Mouse (Mus musculus) hindbrain, embryonic 13.5 days (tissue): ENCODE measurements around the gene Pigq. TPM values are rescaled to one million over a fixed set of nuclear protein-coding genes. Genes with fewer than 3 reads are reported as not detected.

Source experiments
- ATAC-seq: fragments of 200-750 bp; cut with Nextera tagmentation; 2 replicates; pipeline ENCODE4 v1.8.0; 2017; ENCODE audit warnings: moderate TSS enrichment; ENCODE audit not compliant: low FRiP score
- H3K27ac ChIP-seq: fragments of 300-500 bp; sonication (generic); 2 replicates; pipeline ENCODE4 v1.5.1; 2015; ENCODE audit warnings: inconsistent platforms, mild to moderate bottlenecking, moderate library complexity
- H3K27me3 ChIP-seq: fragments of 300-500 bp; sonication (generic); 2 replicates; pipeline ENCODE4 v1.6.1; 2015; ENCODE audit warnings: mild to moderate bottlenecking, inconsistent platforms
- H3K36me3 ChIP-seq: fragments of 300-500 bp; sonication (generic); 2 replicates; pipeline ENCODE4 v1.6.1; 2015; ENCODE audit warnings: mild to moderate bottlenecking, inconsistent platforms
- H3K4me1 ChIP-seq: fragments of 300-500 bp; sonication (generic); replicated peaks from 2 replicates; pipeline ENCODE4 v1.6.1; 2015; ENCODE audit warnings: inconsistent platforms
- H3K4me2 ChIP-seq: fragments of 300-500 bp; sonication (generic); 2 replicates; pipeline ENCODE4 v1.6.1; 2015; ENCODE audit warnings: inconsistent platforms, mild to moderate bottlenecking, moderate library complexity
- H3K4me3 ChIP-seq: fragments of 300-500 bp; sonication (generic); 2 replicates; pipeline ENCODE4 v1.5.1; 2015; ENCODE audit warnings: mild to moderate bottlenecking, inconsistent platforms
- H3K9ac ChIP-seq: fragments of 300-500 bp; sonication (generic); 2 replicates; pipeline ENCODE4 v1.6.1; 2015; ENCODE audit warnings: mild to moderate bottlenecking, inconsistent platforms
- H3K9me3 ChIP-seq: fragments of 300-500 bp; sonication (generic); 2 replicates; pipeline ENCODE4 v1.6.1; 2016; ENCODE audit warnings: inconsistent platforms
- WGBS: fragments of 180-500 bp; shearing (Covaris S2); methylation state at CpG from one replicate; pipeline ENCODE4 v1.1.7; 2015; 5-methylcytosine and 5-hydroxymethylcytosine counted together
- polyA plus RNA-seq: library from polyadenylated mRNA; unstranded; fragments of >200 nt; fragmentation: Nextera tagmentation; extraction: Ambion mirVana; gene quantifications from 2 replicates; pipeline ENCODE4 v1.2.1, GENCODE M21; 2015

Pigq gene
- polyA plus RNA-seq, 1 experiment from 2014 or later: 57.1 TPM

DNA sequence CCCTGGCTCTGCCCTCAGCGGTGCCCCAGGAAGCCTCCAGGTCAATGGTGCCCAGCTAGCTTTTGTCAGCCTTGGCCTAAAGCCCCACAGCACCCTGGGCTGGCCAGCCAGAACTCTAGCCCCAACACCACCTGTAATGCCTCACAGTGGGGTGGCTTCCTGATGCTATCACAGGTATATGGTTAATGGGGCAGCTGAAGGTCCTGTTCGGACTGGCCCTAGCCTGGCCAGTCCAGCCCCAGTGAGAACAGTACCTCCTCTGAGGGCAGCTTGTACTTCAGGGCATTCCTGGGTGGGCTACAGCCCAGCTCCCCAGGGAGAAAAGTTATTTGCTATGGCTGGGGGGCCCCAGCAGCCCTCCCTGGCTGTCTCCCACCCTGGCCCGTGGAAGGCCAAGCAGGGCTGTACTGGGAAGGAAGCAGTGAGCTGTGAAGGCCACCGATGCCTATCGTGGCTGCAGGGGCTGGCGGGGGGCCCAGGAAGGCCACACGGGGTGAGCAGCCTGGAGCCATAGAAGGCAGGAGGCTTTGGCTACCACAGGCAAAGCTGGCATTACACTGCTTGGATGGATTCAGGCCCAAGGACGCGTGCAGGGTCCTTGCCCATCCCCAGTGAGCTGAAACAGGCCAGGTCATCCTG is 900 bp upstream of the Pigq start:
- Histone ChIP-seq H3K4me2 (no peak overlapping the region), H3K9ac (peak overlapping the region; percentile 51; the same call in 1 of the 2 replicates), H3K9me3 (no peaks in the 10 kb centered on the region), H3K36me3 (no peaks in the 10 kb centered on the region), H3K4me3 (no peak overlapping the region), H3K27ac (no peak overlapping the region), H3K4me1 (peaks cover 18% of the 10 kb centered on the region), H3K27me3 (peaks cover 16% of the 10 kb centered on the region)
- 62% methylated on average over 9 of the region's 9 CpGs for WGBS
- ATAC-seq: no peak

DNA sequence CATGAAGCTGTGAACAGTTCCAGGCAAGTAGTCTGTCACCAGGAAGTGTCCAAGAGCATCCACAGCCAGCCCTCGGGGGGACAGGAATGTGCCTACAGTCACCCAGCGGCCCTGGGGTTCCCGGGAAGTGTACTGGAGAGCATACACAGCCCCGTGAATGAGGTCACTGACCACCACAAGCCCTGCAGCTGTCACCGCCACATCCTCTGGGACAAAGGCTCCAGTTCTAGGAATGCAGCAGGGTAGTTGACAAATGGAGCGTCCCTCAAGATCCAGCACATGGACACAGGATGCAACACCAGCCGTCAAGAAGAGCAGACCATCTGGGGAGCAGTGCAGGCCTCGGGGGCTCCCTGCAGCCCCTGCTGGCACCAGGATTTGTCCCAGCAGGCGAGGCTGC is 967 bp downstream of the Pigq start:
- H3K4me3 ChIP-seq: no peak overlapping the region
- H3K27me3 ChIP-seq: peaks cover 3% of the 10 kb centered on the region; the same call in 1 of the 2 replicates
- H3K9me3 ChIP-seq: no peaks in the 10 kb centered on the region
- H3K36me3 ChIP-seq: peaks cover 4% of the 10 kb centered on the region
- no peak for ATAC-seq
- no peak overlapping the region for H3K9ac ChIP-seq
- H3K4me1 ChIP-seq: peaks cover 28% of the 10 kb centered on the region
- H3K4me2 ChIP-seq: no peak overlapping the region
- 76% methylated on average over 9 of the region's 9 CpGs for WGBS
- no peak overlapping the region for H3K27ac ChIP-seq

DNA sequence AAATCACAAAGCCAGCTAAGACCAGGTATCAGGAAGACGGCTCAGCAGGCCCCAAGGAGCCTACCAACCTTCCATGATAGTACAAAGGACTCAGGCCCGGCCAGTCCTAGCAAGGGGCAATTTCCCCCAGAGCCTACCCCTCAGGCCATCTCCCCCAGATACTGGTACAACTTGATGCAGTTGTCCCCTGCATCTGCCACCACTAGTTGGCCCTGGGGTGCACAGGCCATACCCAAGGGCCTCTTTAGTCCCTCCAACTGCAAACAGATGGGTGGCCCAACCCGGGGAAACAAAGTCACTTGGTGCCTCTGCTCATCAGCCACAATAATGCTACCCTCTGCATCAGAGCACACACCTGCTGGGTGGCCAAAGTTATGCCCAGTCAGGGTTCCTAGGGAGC is 1.5 kb downstream of the Pigq start:
- no peak for ATAC-seq
- no peak overlapping the region for H3K9ac ChIP-seq
- no peak overlapping the region for H3K27ac ChIP-seq
- peaks cover 5% of the 10 kb centered on the region for H3K36me3 ChIP-seq
- H3K9me3 ChIP-seq: no peaks in the 10 kb centered on the region
- no peak overlapping the region for H3K4me2 ChIP-seq
- H3K4me3 ChIP-seq: no peak overlapping the region
- WGBS: 86% methylated on average over 3 of the region's 3 CpGs
- peaks cover 3% of the 10 kb centered on the region; the same call in 1 of the 2 replicates for H3K27me3 ChIP-seq
- H3K4me1 ChIP-seq: peaks cover 28% of the 10 kb centered on the region

DNA sequence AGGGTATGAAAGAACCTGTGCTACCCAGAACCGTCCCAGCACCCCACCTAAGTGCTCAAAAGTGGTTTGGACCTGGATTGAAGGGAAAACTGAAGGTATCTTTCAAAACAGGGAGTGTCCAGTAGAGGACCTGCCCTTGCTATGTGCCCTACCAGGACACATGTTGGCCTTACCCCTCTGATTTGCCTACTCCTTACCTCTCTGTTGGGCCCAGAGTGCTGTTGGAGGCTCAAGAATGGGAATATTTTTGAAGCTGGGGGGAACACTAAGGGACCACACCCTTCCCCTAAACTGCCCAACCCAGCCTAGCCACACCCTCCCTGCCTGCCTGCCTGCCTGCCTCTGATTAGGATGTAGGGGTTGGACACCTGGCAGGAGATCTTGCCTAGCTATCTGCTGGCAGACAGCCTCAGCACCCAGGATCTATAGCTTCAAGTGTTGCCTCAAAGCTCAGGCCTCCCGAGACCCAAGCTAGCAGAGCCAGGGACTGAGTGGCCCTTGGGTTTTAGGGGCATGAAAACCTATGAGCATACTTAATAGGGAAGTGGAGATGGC is 2.1 kb downstream of the Pigq start:
- H3K27ac ChIP-seq: 0 out of 2 replicates have a peak overlapping the region, but pooled peaks have one; percentile 87
- H3K4me1 ChIP-seq: peaks cover 28% of the 10 kb centered on the region
- peaks cover 3% of the 10 kb centered on the region; the same call in 1 of the 2 replicates for H3K27me3 ChIP-seq
- H3K9ac ChIP-seq: no peak overlapping the region
- no peak overlapping the region for H3K4me3 ChIP-seq
- no peak for ATAC-seq
- no peaks in the 10 kb centered on the region for H3K9me3 ChIP-seq
- WGBS: 83% methylated on average over 2 of the region's 2 CpGs
- peaks cover 5% of the 10 kb centered on the region for H3K36me3 ChIP-seq
- H3K4me2 ChIP-seq: no peak overlapping the region

DNA sequence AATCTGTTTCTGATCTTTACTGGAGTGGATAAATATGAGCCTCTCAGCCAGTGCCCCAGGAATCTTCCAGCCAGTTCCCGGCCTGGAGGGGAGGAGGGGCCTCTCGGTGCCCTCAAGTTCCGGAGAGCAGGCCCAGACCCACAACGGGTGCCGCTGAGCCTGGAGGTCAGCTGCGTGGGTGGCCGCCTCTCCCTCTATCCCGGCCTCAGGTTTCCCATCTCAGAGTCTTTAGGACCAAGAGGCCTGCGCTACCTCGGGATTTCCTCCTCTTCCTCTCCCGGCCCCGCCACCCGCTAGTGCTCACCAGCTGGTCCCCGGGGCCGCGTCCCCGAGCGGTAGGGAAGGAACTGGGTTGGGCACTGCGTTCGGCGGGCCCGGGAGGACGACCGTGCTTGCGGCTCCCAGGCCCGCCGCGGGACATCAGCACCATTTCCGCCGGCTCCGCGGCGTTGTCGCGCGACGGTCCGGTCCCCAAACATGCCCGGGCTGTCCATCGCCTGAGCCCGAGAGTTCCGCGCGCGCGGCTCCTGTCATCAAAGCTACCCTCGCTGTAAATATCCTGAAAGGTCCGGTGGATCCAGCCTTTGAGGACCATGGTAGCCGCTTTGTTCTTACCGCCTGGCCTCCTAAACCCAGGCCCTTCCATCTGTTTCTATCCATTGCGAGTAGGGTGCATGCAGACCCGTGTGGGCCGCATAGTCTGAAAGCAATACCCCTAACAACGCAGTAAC is 3.1 kb downstream of the Pigq start:
- Histone ChIP-seq H3K27me3 (peaks cover 3% of the 10 kb centered on the region; the same call in 1 of the 2 replicates), H3K4me2 (peak overlapping the region; percentile 79), H3K4me3 (peak overlapping the region; percentile 83), H3K36me3 (peaks cover 15% of the 10 kb centered on the region), H3K27ac (peak overlapping the region; percentile 87), H3K9me3 (no peaks in the 10 kb centered on the region), H3K9ac (peak overlapping the region; percentile 96), H3K4me1 (peaks cover 28% of the 10 kb centered on the region)
- ATAC-seq: peak; percentile 67
- 3% methylated on average over 54 of the region's 54 CpGs for WGBS

DNA sequence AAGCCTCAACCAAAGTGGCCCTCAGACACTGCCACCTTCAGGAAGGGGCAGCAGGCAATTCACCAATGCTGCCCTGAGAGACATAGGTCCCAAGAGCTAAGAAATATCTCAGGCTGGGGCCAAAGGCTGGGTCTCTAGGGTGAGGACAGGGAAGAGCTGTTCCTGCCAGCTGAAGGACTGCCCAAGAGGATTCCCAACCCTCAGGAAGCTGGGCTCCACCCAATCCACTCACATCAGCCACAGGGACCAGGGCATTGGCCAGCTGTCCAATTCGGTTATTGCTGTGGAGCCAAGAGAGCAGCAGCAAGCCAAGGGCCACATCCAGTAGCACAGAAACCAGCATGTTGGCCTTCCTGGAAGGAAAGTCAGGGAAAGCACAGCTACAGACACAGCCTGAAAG is 10.2 kb downstream of the Pigq start:
- Histone ChIP-seq H3K9me3 (no peaks in the 10 kb centered on the region), H3K4me3 (no peak overlapping the region), H3K27ac (no peak overlapping the region), H3K4me2 (no peak overlapping the region), H3K9ac (no peak overlapping the region), H3K27me3 (no peaks in the 10 kb centered on the region), H3K36me3 (peaks cover 83% of the 10 kb centered on the region), H3K4me1 (no peaks in the 10 kb centered on the region)
- ATAC-seq: no peak
- WGBS: 100% methylated on average over 1 of the region's 1 CpGs

DNA sequence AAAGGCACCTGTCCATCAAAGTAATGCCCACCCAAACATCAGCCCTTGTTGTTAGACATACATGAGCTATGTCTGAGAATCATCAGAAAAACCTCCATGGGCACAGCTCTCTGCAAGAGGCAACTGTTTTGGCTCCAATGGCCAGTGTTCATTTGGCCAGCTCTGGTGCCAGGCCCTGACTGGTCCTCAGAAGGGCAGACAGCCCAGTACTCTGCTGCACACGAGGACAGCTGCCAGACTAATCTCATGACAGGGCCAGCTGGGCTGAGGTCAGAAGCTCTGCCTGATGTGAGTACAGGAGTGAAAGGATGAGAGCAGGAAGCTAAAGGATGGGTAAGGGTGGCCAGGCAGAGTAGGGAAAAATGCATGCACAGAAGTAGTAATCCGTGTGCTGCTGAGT is 19.4 kb downstream of the Pigq start:
- Histone ChIP-seq H3K9me3 (no peaks in the 10 kb centered on the region), H3K36me3 (peaks cover 44% of the 10 kb centered on the region), H3K27me3 (no peaks in the 10 kb centered on the region), H3K9ac (no peak overlapping the region), H3K4me1 (peaks cover 7% of the 10 kb centered on the region), H3K4me2 (no peak overlapping the region), H3K27ac (no peak overlapping the region), H3K4me3 (no peak overlapping the region)
- WGBS: 75% methylated on average over 2 of the region's 2 CpGs
- no peak for ATAC-seq

DNA sequence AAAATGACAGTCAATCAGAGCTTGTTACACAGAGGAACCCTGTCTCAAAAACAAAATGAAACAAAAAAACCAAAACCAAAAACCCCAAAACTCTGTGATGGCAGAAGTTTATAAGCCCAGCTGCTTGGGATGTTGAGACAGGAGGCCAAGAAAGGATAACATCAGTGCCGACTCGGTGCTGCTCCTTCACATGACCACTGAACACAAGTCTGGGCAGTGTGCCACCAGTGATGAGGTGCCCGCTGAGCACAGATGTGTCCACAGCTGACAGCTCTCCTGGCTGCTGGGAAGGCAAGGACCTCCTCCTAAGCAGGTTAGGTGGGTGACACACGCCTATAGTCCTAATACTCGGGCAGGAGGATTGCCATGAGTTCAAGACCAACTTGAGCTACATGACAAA is 22.6 kb downstream of the Pigq start:
- ATAC-seq: no peak
- no peak overlapping the region for H3K4me2 ChIP-seq
- H3K27me3 ChIP-seq: no peaks in the 10 kb centered on the region
- peaks cover 17% of the 10 kb centered on the region for H3K36me3 ChIP-seq
- H3K27ac ChIP-seq: no peak overlapping the region
- no peaks in the 10 kb centered on the region for H3K9me3 ChIP-seq
- no peak overlapping the region for H3K9ac ChIP-seq
- H3K4me1 ChIP-seq: peaks cover 28% of the 10 kb centered on the region
- H3K4me3 ChIP-seq: no peak overlapping the region
- WGBS: 82% methylated on average over 5 of the region's 5 CpGs

DNA sequence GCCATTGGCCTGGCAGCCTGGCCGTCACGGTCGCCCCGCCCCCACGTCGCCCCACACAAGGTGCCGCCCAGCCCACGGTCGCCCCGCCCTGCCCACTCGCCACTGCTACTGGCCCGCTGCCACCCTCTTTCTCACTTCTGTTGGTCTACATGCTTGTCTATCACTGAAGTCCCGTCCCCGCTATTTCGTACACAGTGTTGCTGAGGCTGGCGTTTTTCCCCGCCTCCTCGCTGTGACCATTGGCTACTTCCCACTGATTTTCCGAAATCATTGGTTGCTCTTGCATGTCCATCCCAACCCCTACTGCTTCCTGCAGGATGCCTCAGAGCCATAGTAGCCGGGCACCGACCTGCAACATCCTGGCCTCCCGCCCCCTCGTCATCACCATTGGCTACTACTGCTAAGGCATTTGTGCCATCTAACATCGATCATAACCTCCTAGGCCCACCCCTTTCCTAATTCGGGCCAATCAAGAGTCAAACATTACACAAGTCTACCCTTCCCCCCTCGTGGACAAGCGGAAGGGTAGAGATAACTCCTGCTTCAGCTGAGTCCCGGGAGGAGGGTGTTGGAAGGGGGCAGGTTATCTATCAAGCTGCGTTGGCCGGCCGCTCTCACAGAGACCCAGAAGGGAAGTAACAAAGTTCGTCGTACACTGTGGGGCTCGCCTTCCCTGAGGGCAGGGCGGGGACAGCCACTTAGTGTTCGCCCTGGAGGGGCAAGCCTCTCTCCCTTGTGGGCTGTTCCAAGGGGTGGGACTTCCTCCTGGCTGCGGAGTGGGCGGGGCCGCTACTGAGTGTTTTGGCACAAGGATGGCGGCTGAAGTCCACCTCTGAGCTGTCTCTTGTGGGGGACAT is 24.7 kb downstream of the Pigq start:
- no peaks in the 10 kb centered on the region for H3K9me3 ChIP-seq
- H3K4me1 ChIP-seq: peaks cover 39% of the 10 kb centered on the region
- H3K36me3 ChIP-seq: peaks cover 9% of the 10 kb centered on the region; the same call in 1 of the 2 replicates
- H3K4me3 ChIP-seq: peak overlapping the region; percentile 98
- peak overlapping the region; percentile 94 for H3K9ac ChIP-seq
- WGBS: under 1% methylated on average over 33 of the region's 40 CpGs
- peak overlapping the region; percentile 68 for H3K4me2 ChIP-seq
- peak; percentile 99 for ATAC-seq
- H3K27ac ChIP-seq: peak overlapping the region; percentile 97
- H3K27me3 ChIP-seq: no peaks in the 10 kb centered on the region

DNA sequence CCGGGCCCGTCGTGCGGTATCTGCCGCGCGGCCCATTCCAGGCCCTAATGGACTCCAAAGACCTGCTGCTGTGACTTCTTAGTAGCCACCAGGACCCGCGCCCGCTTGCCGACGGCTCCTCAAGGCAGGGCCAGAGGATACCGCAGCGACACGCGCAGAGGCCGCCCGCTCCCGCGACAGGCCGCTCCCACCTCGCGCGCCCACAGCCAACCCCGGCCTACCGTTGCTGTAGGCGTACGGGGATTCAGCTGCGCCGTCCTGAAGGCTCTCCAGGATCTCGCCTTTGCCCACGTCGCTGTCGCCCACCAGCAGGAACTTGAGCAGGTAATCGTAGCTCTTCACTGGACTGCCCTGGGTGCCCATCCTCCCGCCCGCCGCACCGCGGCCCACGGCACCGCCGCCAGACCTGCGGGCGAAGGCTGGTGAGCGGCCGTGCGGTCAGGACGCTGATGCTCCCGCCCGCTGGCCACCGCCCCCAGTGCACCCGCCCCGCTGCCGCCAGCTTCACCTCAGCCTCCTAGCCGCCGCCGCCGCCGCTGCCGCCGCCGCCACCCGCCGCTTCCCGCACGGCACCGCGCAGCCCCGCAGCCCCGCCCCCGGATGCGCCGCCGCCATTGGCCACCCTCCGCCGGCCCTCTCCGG is 25.5 kb downstream of the Pigq start, which contains the start of gene Rab40c:
Gene Rab40c (minus strand): TSS at position 584 of the 642 bp plus-strand sequence.
- WGBS: under 1% methylated on average over 69 of the region's 78 CpGs
- ATAC-seq: peak; percentile 4; the same call in 1 of the 2 replicates
- Histone ChIP-seq H3K27me3 (no peaks in the 10 kb centered on the region), H3K4me1 (peaks cover 45% of the 10 kb centered on the region), H3K36me3 (peaks cover 9% of the 10 kb centered on the region; the same call in 1 of the 2 replicates), H3K9ac (peak within 1 kb of the TSS; percentile 94), H3K4me2 (peak within 1 kb of the TSS; percentile 87), H3K27ac (peak within 1 kb of the TSS; percentile 97), H3K4me3 (peak within 1 kb of the TSS; percentile 98), H3K9me3 (no peaks in the 10 kb centered on the region)

DNA sequence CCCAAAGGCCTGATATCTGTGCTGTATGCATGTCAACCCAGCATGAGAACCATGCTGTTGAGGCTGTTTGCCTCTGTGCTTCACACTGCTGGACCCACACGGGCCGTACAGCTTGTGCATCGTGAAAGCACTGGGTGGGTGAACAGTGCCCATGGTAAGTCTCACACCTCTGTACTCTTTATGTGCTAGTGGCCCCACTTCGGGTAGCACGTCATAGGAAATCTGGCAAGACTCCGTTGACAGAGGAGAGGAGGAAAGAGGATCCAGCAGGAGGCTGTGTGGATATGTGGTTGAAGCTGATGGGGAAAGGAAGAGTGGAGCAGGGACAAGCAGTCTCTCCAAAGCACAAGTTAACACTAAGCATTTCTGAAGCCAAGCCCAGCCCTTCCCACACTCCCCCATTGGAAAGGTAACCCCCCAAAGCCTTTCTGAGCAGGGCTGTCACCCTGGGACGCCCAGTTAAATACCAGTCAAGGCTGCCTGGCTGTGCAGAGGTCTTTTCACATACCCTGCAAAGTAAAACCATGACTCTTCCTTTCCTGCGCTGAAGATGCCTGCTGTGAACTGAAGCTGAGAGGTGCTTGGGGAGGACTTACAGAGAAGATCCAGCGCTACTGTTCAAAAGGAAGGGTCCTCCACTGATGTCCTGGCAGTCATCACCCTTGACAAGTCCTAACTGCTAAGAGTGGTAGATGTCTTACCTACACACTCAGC is 26.5 kb downstream of the Pigq start:
- no peaks in the 10 kb centered on the region for H3K9me3 ChIP-seq
- peaks cover 45% of the 10 kb centered on the region for H3K4me1 ChIP-seq
- no peak overlapping the region for H3K27ac ChIP-seq
- H3K4me3 ChIP-seq: peak overlapping the region; percentile 98
- 80% methylated on average over 9 of the region's 9 CpGs for WGBS
- ATAC-seq: no peak
- H3K4me2 ChIP-seq: peak overlapping the region; percentile 87
- no peaks in the 10 kb centered on the region for H3K27me3 ChIP-seq
- peak overlapping the region; percentile 94 for H3K9ac ChIP-seq
- H3K36me3 ChIP-seq: peaks cover 9% of the 10 kb centered on the region; the same call in 1 of the 2 replicates
